Mouse (Mus musculus): Measurements from ENCODE around the gene Cdh22.

DNA sequence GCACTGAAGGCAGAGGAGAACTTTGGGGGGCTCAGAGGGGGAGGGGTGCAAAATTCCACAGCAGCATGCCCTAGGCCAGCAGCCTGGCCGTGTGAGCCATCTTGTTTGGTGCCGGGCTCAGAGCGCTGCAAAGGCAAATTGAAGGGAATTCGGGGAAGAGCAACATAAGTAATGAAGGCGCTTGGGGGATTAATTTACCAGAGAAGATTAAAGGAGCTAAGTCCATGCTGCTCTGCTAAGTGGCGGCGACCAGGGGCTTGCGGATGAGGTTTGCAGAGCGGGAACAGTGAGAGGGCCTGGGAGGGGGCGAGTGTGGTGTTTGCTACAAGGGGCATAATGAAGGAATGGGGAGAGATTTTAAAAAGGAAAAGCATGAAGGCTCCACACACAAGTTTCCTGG is 44.7 kb upstream of the Cdh22 start:
- TF ChIP-seq POLR2A (IDR thresholded peaks at IDR 0.05; ENCODE audit: borderline replicate concordance, extremely low read depth, insufficient read depth, insufficient read length, poor library complexity, severe bottlenecking) = no peak
- no peak for TF ChIP-seq CTCF (IDR thresholded peaks at IDR 0.05; ENCODE audit: borderline replicate concordance, extremely low read depth, insufficient read depth, insufficient read length)

All from brain, embryonic 14.5 days (tissue).